Mouse (Mus musculus): ENCODE measurements at regions not wholly inside any gene's neighbourhood (a gene's known extent, or its start where the extent isn't known, plus 50 kb on each side); places are given as distances from the start of the nearest gene placed in this dataset.

GRCm38 (mm10) chr17:27364899-27365298 lies 156.3 kb downstream of the Grm4 start:
- in situ Hi-C loops (cut with MboI, MseI) = no loop called here

GRCm38 (mm10) chr17:27364338-27364737 lies 156.9 kb downstream of the Grm4 start:
- in situ Hi-C loops (cut with MboI, MseI) = no loop called here

- in situ Hi-C loops (cut with MboI, MseI) = no loop called here
Observed at GRCm38 (mm10) chr17:27363911-27364310, 157.3 kb downstream of the Grm4 start.

DNA sequence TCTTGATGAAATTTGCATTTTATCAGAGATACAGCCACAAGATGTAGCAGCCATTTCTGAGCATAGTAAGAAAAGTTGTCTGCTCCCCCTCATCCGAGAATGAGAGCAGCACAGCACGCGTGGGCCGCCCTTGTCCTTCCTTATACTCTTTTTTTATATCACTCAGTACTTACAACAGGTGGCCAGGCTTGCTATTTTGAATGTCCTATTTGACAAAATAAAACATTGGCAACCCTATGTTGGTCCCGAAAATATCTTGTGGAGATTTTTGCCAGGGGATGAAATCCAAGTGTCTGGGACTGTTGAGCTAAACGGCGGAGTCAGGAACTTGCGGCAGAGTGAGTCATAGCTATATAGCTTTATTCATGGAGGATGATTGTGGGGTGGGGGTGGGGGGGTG lies 158.0 kb upstream of the Lemd2 start:
- in situ Hi-C loops (cut with MboI, MseI) = no loop called here

- in situ Hi-C loops (cut with MboI, MseI) = no loop called here
Observed at GRCm38 (mm10) chr17:27361362-27361761, 157.1 kb upstream of the Lemd2 start.

GRCm38 (mm10) chr17:27356862-27357261 lies 152.6 kb upstream of the Lemd2 start:
- in situ Hi-C loops (cut with MboI, MseI) = no loop called here

- in situ Hi-C loops (cut with MboI, MseI) = no loop called here
Observed at GRCm38 (mm10) chr17:27355717-27356116, 151.4 kb upstream of the Lemd2 start.

GRCm38 (mm10) chr17:27355056-27355455 lies 150.8 kb upstream of the Lemd2 start:
- in situ Hi-C loops (cut with MboI, MseI) = no loop called here

- in situ Hi-C loops (cut with MboI, MseI) = loop anchor here (10.0 kb wide), 1 partner anchor 145 kb away; the partner anchor contains the start of gene Lemd2
Observed at GRCm38 (mm10) chr17:27349911-27350310, 145.6 kb upstream of the Lemd2 start.

- in situ Hi-C loops (cut with MboI, MseI) = loop anchor here (10.0 kb wide), 1 partner anchor 145 kb away; the partner anchor contains the start of gene Lemd2
Observed at GRCm38 (mm10) chr17:27349432-27349831, 145.2 kb upstream of the Lemd2 start.

DNA sequence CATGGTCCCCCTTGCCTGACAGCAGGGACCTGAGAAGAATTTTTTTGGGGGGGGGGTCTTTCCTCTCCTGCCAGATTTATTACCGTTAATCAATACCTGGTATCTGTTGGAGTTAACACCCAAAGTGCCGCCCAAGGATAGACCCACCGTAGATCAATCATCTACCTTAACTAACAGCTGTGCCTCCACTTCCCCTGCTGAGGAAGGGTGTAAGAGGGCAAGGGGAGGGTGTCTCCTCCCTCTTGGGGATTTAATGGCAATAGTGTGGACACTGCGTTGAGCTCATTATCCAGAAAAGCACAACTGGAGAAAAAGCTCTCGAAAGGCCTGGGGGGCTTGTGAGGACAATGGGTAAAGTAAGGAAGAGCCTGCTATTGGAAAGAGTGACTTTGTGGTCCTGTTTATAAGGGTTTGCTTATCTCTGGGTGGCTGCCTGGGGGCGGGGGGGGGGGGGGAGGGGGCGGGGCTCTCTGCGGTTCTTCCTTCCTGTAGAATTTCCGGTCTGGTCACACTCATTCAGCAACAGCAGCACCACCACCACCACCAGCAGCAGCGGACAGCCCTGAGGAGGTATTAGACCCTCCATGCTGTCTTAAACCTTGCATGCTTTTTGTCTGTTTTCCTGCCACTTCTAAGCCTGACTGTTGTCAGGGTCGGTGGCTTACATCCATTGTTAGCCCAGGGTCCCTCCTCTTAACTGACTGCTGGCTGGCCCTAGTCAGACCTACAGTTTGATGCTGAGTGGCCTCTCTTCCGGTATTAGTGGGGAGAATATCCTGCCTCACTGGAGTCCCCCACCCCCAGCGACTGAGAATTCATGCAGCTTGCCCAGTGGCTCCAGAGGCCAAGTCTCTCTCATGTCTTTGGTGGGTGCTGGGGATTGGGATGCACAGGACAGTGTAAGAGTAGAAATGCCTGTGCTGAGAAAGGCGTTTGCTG lies 138.0 kb upstream of the Lemd2 start:
- in situ Hi-C loops (cut with MboI, MseI) = loop anchor here (10.0 kb wide), 1 partner anchor 137 kb away; the partner anchor contains the start of gene Lemd2

- in situ Hi-C loops (cut with MboI, MseI) = loop anchor here (10.0 kb wide), 1 partner anchor 135 kb away; the partner anchor contains the start of gene Lemd2
Observed at GRCm38 (mm10) chr17:27339823-27340222, 135.6 kb upstream of the Lemd2 start.

DNA sequence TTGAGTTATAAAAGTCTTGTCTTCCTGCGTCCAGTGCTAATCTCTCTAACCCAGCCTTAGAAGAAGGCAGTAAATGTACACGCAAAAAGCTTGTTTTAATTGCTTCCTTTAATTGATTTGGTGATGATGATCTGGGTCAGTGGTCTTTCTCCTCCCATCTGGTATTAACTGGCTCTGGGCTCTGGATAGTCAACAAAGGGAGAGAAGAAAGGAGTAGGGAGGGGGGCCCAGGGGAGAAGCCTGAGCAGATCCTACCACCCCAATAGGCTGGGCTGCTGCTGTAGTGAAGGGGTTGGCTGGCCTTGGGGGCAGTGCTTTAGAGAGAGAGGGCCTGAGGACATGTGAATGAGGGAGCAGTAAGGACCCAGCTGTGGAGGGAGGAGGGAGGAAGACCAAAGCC lies 135.0 kb upstream of the Lemd2 start:
- in situ Hi-C loops (cut with MboI, MseI) = no loop called here

- in situ Hi-C loops (cut with MboI, MseI) = no loop called here
Observed at GRCm38 (mm10) chr17:27335621-27336020, 131.4 kb upstream of the Lemd2 start.

DNA sequence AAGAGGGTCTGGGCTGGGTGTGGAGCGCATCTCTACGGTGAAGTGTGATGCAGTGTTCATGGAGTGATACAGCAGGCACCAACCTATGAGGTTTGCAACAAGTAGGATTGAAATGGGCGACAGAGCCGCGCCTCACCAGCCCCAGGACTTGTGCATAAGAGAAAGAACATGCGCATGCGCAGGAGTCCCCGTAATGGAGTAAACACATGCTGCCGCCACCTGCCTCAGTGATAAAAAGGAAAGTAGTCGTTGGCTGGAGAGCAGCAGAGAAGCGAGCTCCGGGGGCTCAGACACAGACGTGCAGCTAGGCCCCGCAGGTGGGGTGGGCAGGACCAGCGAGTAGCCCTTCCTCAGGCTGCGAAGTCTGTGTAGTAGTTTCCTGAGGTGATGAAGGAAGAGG lies 129.3 kb upstream of the Lemd2 start:
- in situ Hi-C loops (cut with MboI, MseI) = no loop called here

GRCm38 (mm10) chr17:27333141-27333540 lies 128.9 kb upstream of the Lemd2 start:
- in situ Hi-C loops (cut with MboI, MseI) = no loop called here

DNA sequence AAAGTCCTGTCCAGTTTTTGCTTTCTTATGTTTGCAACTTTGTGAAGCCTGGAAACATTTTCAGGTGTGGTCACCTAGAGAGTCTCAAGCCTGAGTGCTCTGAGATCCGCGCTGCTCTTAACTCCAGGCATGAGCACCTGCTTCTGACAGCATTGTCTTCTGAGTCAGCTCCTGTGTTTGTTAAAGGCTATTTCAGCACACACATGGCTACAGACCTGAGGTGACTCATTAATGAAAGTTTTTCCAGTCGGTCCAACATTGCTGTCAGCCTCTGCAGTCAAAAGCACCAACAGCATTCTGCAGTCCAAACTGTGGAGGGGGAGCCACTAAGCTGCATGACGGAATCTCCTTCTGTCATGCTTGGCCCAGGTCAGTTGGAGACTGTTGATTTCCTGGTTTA lies 127.8 kb upstream of the Lemd2 start:
- in situ Hi-C loops (cut with MboI, MseI) = no loop called here

- in situ Hi-C loops (cut with MboI, MseI) = no loop called here
Observed at GRCm38 (mm10) chr17:27331630-27332029, 127.4 kb upstream of the Lemd2 start.

DNA sequence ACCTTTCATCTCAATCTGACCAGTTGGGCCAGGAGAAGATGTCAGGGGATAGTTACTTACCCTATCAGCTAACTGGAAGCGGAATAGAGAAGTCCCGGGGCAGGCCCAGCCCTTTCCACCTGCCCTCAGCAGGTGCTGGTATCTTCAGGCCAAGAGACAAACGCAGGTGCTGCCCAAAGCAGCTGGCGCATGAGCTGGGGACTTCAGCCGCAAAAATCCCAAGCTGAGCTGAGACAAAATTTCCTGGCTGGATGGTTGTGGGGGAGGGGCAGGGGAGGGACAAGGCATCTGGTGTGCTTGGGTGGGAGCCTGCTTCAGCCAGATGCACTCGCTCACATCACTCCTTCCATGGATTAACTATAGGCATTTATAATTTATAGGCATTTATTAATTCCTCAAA lies 125.5 kb upstream of the Lemd2 start:
- in situ Hi-C loops (cut with MboI, MseI) = no loop called here

DNA sequence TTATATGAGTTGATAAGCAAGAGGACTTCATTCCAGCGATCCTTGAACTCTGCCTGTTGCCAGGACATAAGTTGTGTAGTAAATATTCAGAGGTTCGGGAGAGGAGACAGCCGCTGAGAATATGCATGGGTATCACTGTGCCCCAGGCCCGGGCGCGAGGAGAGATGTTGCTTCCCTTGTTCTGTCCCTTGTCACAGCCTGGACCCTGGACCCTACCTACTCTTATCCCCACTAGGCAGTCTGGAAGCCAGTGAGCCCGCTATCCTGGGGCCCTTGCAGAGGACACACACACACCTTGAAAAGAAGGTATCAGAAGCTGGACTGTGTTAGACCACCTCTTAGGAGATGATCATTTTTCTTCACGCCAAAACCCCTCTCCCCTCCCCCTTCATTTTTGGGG lies 124.9 kb upstream of the Lemd2 start:
- in situ Hi-C loops (cut with MboI, MseI) = no loop called here

DNA sequence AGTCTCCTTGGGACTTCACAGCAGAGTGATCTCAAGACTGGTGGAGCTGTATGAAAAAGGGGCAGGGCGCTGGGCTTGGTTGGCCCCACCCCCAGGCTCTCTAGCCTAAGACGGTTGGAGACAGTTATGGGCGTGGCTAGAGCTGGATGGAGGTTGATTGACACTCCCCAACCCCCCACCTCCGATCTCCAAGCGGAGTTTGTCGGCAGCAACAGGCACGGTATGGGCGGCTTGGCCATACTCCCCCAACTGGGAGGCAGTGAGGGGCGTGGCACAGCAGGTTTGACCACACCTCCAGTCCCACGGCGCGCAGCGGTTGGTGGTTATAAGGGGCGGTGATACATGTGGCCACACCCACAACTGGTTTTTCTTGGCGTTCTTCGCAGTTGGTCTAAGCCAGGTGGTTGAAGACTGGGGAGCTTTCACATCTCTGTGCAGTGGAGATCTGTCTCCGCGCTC lies 120.8 kb upstream of the Lemd2 start:
- in situ Hi-C loops (cut with MboI, MseI) = no loop called here

DNA sequence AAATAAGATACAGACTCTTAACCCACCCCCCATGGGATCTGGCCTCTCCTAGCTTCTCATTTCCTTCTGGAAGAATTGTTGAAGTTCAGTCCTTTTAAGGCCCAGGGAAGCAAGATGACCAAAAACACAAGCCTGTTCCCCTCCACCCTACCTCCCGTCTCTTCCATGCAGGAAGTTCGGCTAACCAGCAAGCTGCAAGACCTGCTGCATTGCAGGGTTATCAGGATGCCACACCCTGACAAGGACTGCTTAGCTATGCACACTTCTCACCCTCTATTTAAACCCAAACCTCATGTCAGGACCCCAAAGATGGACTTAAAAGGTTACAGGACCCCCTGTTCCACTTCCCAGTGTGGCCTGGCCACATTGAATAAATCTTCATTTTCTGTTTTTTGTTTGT lies 119.2 kb upstream of the Lemd2 start:
- in situ Hi-C loops (cut with MboI, MseI) = no loop called here

- in situ Hi-C loops (cut with MboI, MseI) = no loop called here
Observed at GRCm38 (mm10) chr17:27322891-27323509, 118.7 kb upstream of the Lemd2 start.
